Mouse (Mus musculus): ENCODE results near the gene Klhdc8a.

GRCm38 (mm10) chr1:132299744-132300143 is 1.3 kb downstream of the Klhdc8a start:
- TF ChIP-seq POLR2A (IDR thresholded peaks at IDR 0.05; ENCODE audit: control insufficient read depth, low read depth, low read length), result no peak
- TF ChIP-seq CTCF (IDR thresholded peaks at IDR 0.05; ENCODE audit: control insufficient read depth, insufficient read depth, insufficient replicate concordance, low read depth, low read length), result no peak

Data from testis, adult 2 months (tissue).